Mouse (Mus musculus): ENCODE measurements around the gene Rnf185. TPM values are rescaled to one million over a fixed set of nuclear protein-coding genes. Genes with fewer than 3 reads are reported as not detected.

Rnf185 gene
- polyA plus RNA-seq, 1 experiment from 2014 or later, result 43.0 TPM

GRCm38 (mm10) chr11:3366411-3366810 is 85.8 kb downstream of the Rnf185 start:
- Histone ChIP-seq H3K9me3 (ENCODE audit: control insufficient read depth, low read length) (no peaks in the 10 kb centered on the region), H3K9ac (ENCODE audit: low read depth, low read length) (peak overlapping the region; percentile 20; the same call in 1 of the 2 replicates), H3K4me3 (ENCODE audit: low read length) (no peak overlapping the region), H3K4me2 (ENCODE audit: low read length) (no peak overlapping the region), H3K27ac (ENCODE audit: low read depth, low read length) (no peak overlapping the region), H3K4me1 (ENCODE audit: control insufficient read depth, insufficient read depth, low read depth, low read length) (peaks cover 20% of the 10 kb centered on the region), H3K36me3 (ENCODE audit: control insufficient read depth, insufficient read depth, low read length) (0 out of 2 replicates have a peak, but pooled peaks cover 2% of the 10 kb centered on the region), H3K27me3 (replicated peaks; ENCODE audit: control insufficient read depth, insufficient read depth, low read length) (no peaks in the 10 kb centered on the region)
- ATAC-seq, result no peak
- 88% methylated on average over 7 of the region's 7 CpGs for WGBS

Other genes starting within 250 kb of the Rnf185 start
- 36.8 and 48.0 TPM in 2 replicates for gene Eif4enif1, start 250.0 kb downstream of the Rnf185 start, polyA plus RNA-seq (2015; fragmentation: Nextera tagmentation; extraction: Ambion mirVana)
- gene Drg1, start 185.9 kb downstream of the Rnf185 start, polyA plus RNA-seq (2015; fragmentation: Nextera tagmentation; extraction: Ambion mirVana), result 207 and 210 TPM in 2 replicates
- 35.2 and 40.7 TPM in 2 replicates for gene Patz1, start 163.5 kb downstream of the Rnf185 start, polyA plus RNA-seq (2015; fragmentation: Nextera tagmentation; extraction: Ambion mirVana)
- gene Pik3ip1, start 122.0 kb downstream of the Rnf185 start, polyA plus RNA-seq (2015; fragmentation: Nextera tagmentation; extraction: Ambion mirVana), result 30.8 and 36.1 TPM in 2 replicates
- 159 and 164 TPM in 2 replicates for gene Limk2, start 43.2 kb downstream of the Rnf185 start, polyA plus RNA-seq (2015; fragmentation: Nextera tagmentation; extraction: Ambion mirVana)
- 4.0 and 9.2 TPM in 2 replicates for gene Pla2g3, start 35.9 kb upstream of the Rnf185 start, polyA plus RNA-seq (2015; fragmentation: Nextera tagmentation; extraction: Ambion mirVana)
- 12.5 and 13.9 TPM in 2 replicates for gene Inpp5j, start 52.5 kb upstream of the Rnf185 start, polyA plus RNA-seq (2015; fragmentation: Nextera tagmentation; extraction: Ambion mirVana)
- gene Selenom, start 62.3 kb upstream of the Rnf185 start, polyA plus RNA-seq (2015; fragmentation: Nextera tagmentation; extraction: Ambion mirVana), result 176 and 225 TPM in 2 replicates
- gene Smtn, start 88.2 kb upstream of the Rnf185 start, polyA plus RNA-seq (2015; fragmentation: Nextera tagmentation; extraction: Ambion mirVana), result 15.2 and 21.8 TPM in 2 replicates
- gene Morc2a, start 196.8 kb upstream of the Rnf185 start, polyA plus RNA-seq (2015; fragmentation: Nextera tagmentation; extraction: Ambion mirVana), result 25.9 and 31.0 TPM in 2 replicates